ENCODE assay signal across 8 mouse cellular contexts in the genomic region with DNA sequence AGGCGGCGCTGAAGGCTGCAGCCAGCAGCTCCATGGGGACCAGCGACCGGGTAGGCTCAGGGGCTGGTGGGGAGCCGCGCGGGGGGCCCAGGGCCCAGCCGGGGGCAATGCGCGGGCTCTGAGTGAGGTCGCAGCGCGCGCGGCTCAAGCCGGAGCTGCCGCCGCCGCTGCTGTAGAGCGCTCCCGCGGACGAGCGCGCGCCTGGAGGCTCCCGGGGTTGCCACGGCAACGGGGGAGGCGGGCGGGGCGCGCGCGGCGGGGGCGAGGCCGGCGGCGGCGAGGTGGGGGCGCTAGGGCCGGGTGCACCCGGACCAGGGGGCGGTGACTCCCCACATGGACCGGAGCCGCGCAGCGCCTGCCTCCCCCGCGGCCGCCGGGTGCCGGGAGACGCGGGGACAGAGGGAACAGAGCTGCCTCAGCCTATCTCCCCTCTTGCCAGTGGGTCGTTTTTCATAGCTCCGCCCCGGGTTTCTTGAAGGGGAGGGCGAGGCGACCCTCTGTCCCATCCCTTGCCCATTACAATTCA. TPM values are rescaled to one million over a fixed set of nuclear protein-coding genes. Genes with fewer than 3 reads are reported as not detected.
A peak's percentile ranks its signal among the peaks of the same experiment; 100 is the strongest.
DNase-seq lines count a peak whose midpoint lies in the region; ATAC-seq lines count a peak whose summit lies in the region.

No protein-coding gene starts in this region.

- WGBS in kidney, embryonic 14.5 days = 1% methylated on average over 32 of the region's 61 CpGs
- 0% methylated on average over 27 of the region's 61 CpGs for WGBS in forebrain, embryonic 13.5 days
- WGBS in intestine, embryonic 16.5 days = under 1% methylated on average over 38 of the region's 61 CpGs
- WGBS in liver, embryonic 13.5 days (ENCODE audit: insufficient replicate concordance) = under 1% methylated on average over 50 of the region's 61 CpGs

- peak overlapping the region; percentile 99 for H3K4me2 ChIP-seq in kidney, embryonic 14.5 days (replicated peaks; ENCODE audit: low read depth, low read length)
- H3K4me2 ChIP-seq in forebrain, embryonic 13.5 days = peak overlapping the region; percentile 98
- peak overlapping the region; percentile 100 for H3K4me2 ChIP-seq in intestine, embryonic 16.5 days (ENCODE audit: low read depth, low read length)
- H3K4me2 ChIP-seq in liver, embryonic 13.5 days = peak overlapping the region; percentile 75

- no peaks in the 10 kb centered on the region for H3K9me3 ChIP-seq in kidney, embryonic 14.5 days (ENCODE audit: control insufficient read depth, low read length)
- H3K9me3 ChIP-seq in forebrain, embryonic 13.5 days (replicated peaks) = no peaks in the 10 kb centered on the region
- H3K9me3 ChIP-seq in intestine, embryonic 16.5 days (ENCODE audit: control insufficient read depth, low read length) = 0 out of 2 replicates have a peak, but pooled peaks cover 4% of the 10 kb centered on the region
- H3K9me3 ChIP-seq in liver, embryonic 13.5 days (replicated peaks) = no peaks in the 10 kb centered on the region

- H3K4me3 ChIP-seq in kidney, embryonic 14.5 days (ENCODE audit: low read length) = peak overlapping the region; percentile 71
- H3K4me3 ChIP-seq in forebrain, embryonic 13.5 days = peak overlapping the region; percentile 73
- H3K4me3 ChIP-seq in intestine, embryonic 16.5 days (ENCODE audit: low read length) = peak overlapping the region; percentile 75
- peak overlapping the region; percentile 59 for H3K4me3 ChIP-seq in liver, embryonic 13.5 days (replicated peaks)

- no peak for DNase-seq in kidney, adult 11 months
- DNase-seq in brain, adult 2 months (ENCODE audit: low read depth, low spot score) = peak; percentile 72
- no peak for DNase-seq in liver, embryonic 13.5 days
- DNase-seq in ovary, postnatal 10 days (ENCODE audit: low spot score) = peak; percentile 15
- DNase-seq in spleen, postnatal 36 days (ENCODE audit: low spot score in 2 of 2) = no peak

- peak overlapping the region; percentile 59 for H3K9ac ChIP-seq in kidney, embryonic 14.5 days (ENCODE audit: low read depth, low read length)
- H3K9ac ChIP-seq in forebrain, embryonic 13.5 days = peak overlapping the region; percentile 70
- peak overlapping the region; percentile 74 for H3K9ac ChIP-seq in intestine, embryonic 16.5 days (ENCODE audit: low read depth, low read length)
- peak overlapping the region; percentile 36; the same call in 1 of the 2 replicates for H3K9ac ChIP-seq in liver, embryonic 13.5 days

- no peak overlapping the region for H3K27ac ChIP-seq in kidney, embryonic 14.5 days (ENCODE audit: low read depth, low read length)
- H3K27ac ChIP-seq in forebrain, embryonic 13.5 days = no peak overlapping the region
- no peak overlapping the region for H3K27ac ChIP-seq in intestine, embryonic 16.5 days (ENCODE audit: low read length)
- H3K27ac ChIP-seq in liver, embryonic 13.5 days = no peak overlapping the region

- peak; percentile 85 for ATAC-seq in kidney, embryonic 14.5 days (ENCODE audit: low FRiP score, low TSS enrichment)
- peak; percentile 86 for ATAC-seq in forebrain, embryonic 13.5 days
- peak; percentile 87 for ATAC-seq in intestine, embryonic 16.5 days
- 0 out of 2 replicates have a peak, but pooled peaks have one; percentile 20 for ATAC-seq in liver, embryonic 13.5 days (ENCODE audit: low read depth)

- no peaks in the 10 kb centered on the region for H3K36me3 ChIP-seq in kidney, embryonic 14.5 days (ENCODE audit: control insufficient read depth, insufficient read depth, low read length)
- no peaks in the 10 kb centered on the region for H3K36me3 ChIP-seq in forebrain, embryonic 13.5 days (ENCODE audit: poor library complexity, severe bottlenecking)
- no peaks in the 10 kb centered on the region for H3K36me3 ChIP-seq in intestine, embryonic 16.5 days (ENCODE audit: control insufficient read depth, insufficient read depth, low read length)
- no peaks in the 10 kb centered on the region for H3K36me3 ChIP-seq in liver, embryonic 13.5 days

- peaks cover 10% of the 10 kb centered on the region for H3K4me1 ChIP-seq in kidney, embryonic 14.5 days (ENCODE audit: control insufficient read depth, insufficient read depth, low read length)
- H3K4me1 ChIP-seq in forebrain, embryonic 13.5 days = peaks cover 10% of the 10 kb centered on the region
- H3K4me1 ChIP-seq in intestine, embryonic 16.5 days (ENCODE audit: control insufficient read depth, insufficient read depth, low read length) = peaks cover 9% of the 10 kb centered on the region
- peaks cover 9% of the 10 kb centered on the region for H3K4me1 ChIP-seq in liver, embryonic 13.5 days (replicated peaks)

- H3K27me3 ChIP-seq in kidney, embryonic 14.5 days (ENCODE audit: control insufficient read depth, insufficient read depth, low read length) = peaks cover 38% of the 10 kb centered on the region
- H3K27me3 ChIP-seq in forebrain, embryonic 13.5 days = peaks cover 49% of the 10 kb centered on the region
- H3K27me3 ChIP-seq in intestine, embryonic 16.5 days (replicated peaks; ENCODE audit: control insufficient read depth, insufficient read depth, low read length) = peaks cover 16% of the 10 kb centered on the region
- H3K27me3 ChIP-seq in liver, embryonic 13.5 days = peaks cover 63% of the 10 kb centered on the region

RNA-seq across cellular contexts. Expression of a gene that starts 0.5 kb away (rescaled TPM):
- 0.20 and 0.80 TPM in 2 replicates for polyA plus RNA-seq in kidney, embryonic 14.5 days (2014; fragmentation: Nextera tagmentation; extraction: Ambion mirVana)
- 0.16 TPM in 1 of 2 replicates, not detected in the other for polyA plus RNA-seq in forebrain, embryonic 13.5 days (2015; fragmentation: Nextera tagmentation; extraction: Ambion mirVana)
- 4.4 and 4.5 TPM in 2 replicates for polyA plus RNA-seq in intestine, embryonic 16.5 days (2015; fragmentation: Nextera tagmentation; extraction: Ambion mirVana)
- polyA plus RNA-seq in liver, embryonic 13.5 days (2015; fragmentation: Nextera tagmentation; extraction: Ambion mirVana) = 0.38 and 0.75 TPM in 2 replicates

RNA-seq across cellular contexts. Expression of a gene that starts 40.2 kb away (rescaled TPM):
- not detected in 2 replicates for polyA plus RNA-seq in kidney, embryonic 14.5 days (2014; fragmentation: Nextera tagmentation; extraction: Ambion mirVana)
- not detected in 2 replicates for polyA plus RNA-seq in forebrain, embryonic 13.5 days (2015; fragmentation: Nextera tagmentation; extraction: Ambion mirVana)
- polyA plus RNA-seq in intestine, embryonic 16.5 days (2015; fragmentation: Nextera tagmentation; extraction: Ambion mirVana) = not detected in 2 replicates
- polyA plus RNA-seq in liver, embryonic 13.5 days (2015; fragmentation: Nextera tagmentation; extraction: Ambion mirVana) = not detected in 2 replicates

Comparison
In these comparisons a context has a peak if more than half of its experiments do, and no peak if none do; other contexts are left out.
1. ATAC-seq: peak in every context shown above with its lines; median percentile 87 in intestine, embryonic 16.5 days; 86 in forebrain, embryonic 13.5 days; 85 in kidney, embryonic 14.5 days; 20 in liver, embryonic 13.5 days.
2. DNase-seq: peak in brain, adult 2 months (single experiment) and ovary, postnatal 10 days (single experiment); none in kidney, adult 11 months (single experiment), liver, embryonic 13.5 days (single experiment) and spleen, postnatal 36 days (0 of 2).
3. Peak in every context shown above with its lines, with median percentiles within 50 percentile points of each other: H3K4me2 ChIP-seq, H3K4me3 ChIP-seq and H3K9ac ChIP-seq.